Mouse (Mus musculus) forebrain, embryonic 16.5 days (tissue): ENCODE data around the gene Usp48. TPM values are rescaled to one million over a fixed set of nuclear protein-coding genes. Genes with fewer than 3 reads are reported as not detected.

Experiments
- ATAC-seq: fragments of 200-750 bp; cut with Nextera tagmentation; 2 replicates; pipeline ENCODE4 v1.8.0; 2017; ENCODE audit warnings: mild to moderate bottlenecking, moderate library complexity
- H3K27ac ChIP-seq: fragments of 300-500 bp; sonication (generic); 2 replicates; pipeline ENCODE4 v1.5.1; 2014; ENCODE audit warnings: low read length, control low read depth
- H3K27me3 ChIP-seq: fragments of 300-500 bp; sonication (generic); replicated peaks from 2 replicates; pipeline ENCODE4 v1.6.1; 2014; ENCODE audit warnings: low read length; ENCODE audit not compliant: control insufficient read depth, insufficient read depth
- H3K36me3 ChIP-seq: fragments of 300-500 bp; sonication (generic); 2 replicates; pipeline ENCODE4 v1.6.1; 2014; ENCODE audit not compliant: control insufficient read depth, insufficient read depth
- H3K4me1 ChIP-seq: fragments of 300-500 bp; sonication (generic); replicated peaks from 2 replicates; pipeline ENCODE4 v1.6.1; 2014; ENCODE audit warnings: low read length; ENCODE audit not compliant: control insufficient read depth, insufficient read depth
- H3K4me2 ChIP-seq: fragments of 300-500 bp; sonication (generic); 2 replicates; pipeline ENCODE4 v1.6.1; 2014; ENCODE audit warnings: mild to moderate bottlenecking, low read length, control low read depth
- H3K4me3 ChIP-seq: fragments of 300-500 bp; sonication (generic); replicated peaks from 2 replicates; pipeline ENCODE4 v1.5.1; 2014; ENCODE audit warnings: mild to moderate bottlenecking, low read length, control low read depth
- H3K9ac ChIP-seq: fragments of 300-500 bp; sonication (generic); replicated peaks from 2 replicates; pipeline ENCODE4 v1.6.1; 2014; ENCODE audit warnings: low read depth, low read length, control low read depth
- H3K9me3 ChIP-seq: fragments of 300-500 bp; sonication (generic); 2 replicates; pipeline ENCODE4 v1.6.1; 2016; ENCODE audit warnings: low read length; ENCODE audit not compliant: control insufficient read depth
- WGBS: fragments of 180-500 bp; shearing (Covaris S2); extraction: QIAGEN DNeasy Blood & Tissue Kit; methylation state at CpG from one replicate; pipeline ENCODE4 v1.1.7; 2014; 5-methylcytosine and 5-hydroxymethylcytosine counted together
- polyA plus RNA-seq: library from polyadenylated mRNA; unstranded; fragments of >200 nt; fragmentation: Nextera tagmentation; extraction: Ambion mirVana; gene quantifications from 2 replicates; pipeline ENCODE4 v1.2.1, GENCODE M21; 2015

Usp48 gene
- polyA plus RNA-seq: 80.1 and 82.6 TPM in 2 replicates

DNA sequence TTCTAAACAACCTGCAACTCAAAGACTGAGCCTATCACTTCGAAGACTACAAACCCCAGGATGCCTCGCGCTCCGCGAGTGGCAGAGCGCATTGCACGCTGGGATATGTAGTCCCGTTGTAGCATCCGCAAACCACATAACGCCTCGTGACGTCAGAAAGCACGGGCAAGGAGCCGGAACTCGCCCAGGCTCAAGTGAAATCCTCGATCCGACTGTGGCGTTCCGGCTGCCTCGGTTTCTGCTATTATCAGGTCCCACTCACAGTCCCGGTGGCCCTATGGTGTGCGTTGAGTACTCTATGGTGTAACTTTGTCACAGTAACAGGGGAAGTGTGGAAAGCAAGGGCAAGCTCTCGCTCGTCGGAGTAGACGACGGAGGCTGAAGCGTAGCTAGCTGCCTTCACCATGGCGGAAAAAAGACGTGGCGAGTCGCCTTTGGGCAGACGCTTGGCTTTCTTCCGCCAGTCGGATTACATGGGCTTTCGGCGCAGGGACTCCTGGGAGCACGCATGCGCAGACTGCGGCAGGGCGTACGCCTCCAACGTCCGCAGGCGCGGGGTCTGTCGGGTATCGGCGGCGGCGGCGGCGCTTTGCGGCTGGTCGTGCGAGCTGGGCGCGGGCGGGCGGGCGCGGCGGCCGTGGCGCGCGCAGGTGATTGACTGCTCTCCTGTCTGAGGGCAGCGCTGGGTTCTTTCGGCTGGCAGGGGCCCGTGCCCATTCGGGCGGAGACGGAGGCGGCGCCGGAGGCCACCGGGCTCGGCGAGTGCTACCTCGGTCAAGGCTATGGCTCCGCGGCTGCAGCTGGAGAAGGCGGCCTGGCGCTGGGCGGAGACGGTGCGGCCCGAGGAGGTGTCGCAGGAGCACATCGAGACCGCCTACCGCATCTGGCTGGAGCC is at the start of gene Usp48:
Usp48 (plus strand) TSS at position 155 of the 895 bp plus-strand sequence.
- peaks cover 17% of the 10 kb centered on the region for H3K4me1 ChIP-seq
- peak; percentile 95 for ATAC-seq
- H3K9me3 ChIP-seq: no peaks in the 10 kb centered on the region
- WGBS: under 1% methylated on average over 92 of the region's 92 CpGs
- peak within 1 kb of the TSS; percentile 97 for H3K4me3 ChIP-seq
- peak within 1 kb of the TSS; percentile 96 for H3K4me2 ChIP-seq
- no peaks in the 10 kb centered on the region for H3K27me3 ChIP-seq
- H3K9ac ChIP-seq: peak within 1 kb of the TSS; percentile 88
- H3K27ac ChIP-seq: peak within 1 kb of the TSS; percentile 100
- H3K36me3 ChIP-seq: no peaks in the 10 kb centered on the region

DNA sequence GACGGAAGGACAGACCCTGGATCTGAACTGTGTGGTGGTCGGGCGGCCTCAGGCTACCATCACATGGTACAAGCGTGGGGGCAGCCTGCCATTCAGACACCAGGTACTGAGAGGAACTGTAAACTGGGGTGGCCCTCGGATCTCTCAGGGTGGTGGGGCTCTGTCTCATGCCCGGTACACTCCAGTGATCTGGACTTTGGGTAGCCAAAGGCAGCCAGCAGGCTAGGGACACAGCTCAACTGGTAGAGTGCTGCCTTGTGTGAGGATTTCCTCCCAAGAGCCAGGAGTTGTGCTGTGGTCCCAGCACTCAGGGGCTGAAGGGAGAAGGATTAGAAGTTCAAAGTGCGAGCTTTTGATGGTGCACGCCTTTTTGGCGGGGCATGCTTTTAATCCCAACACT is 48.0 kb upstream of the Usp48 start:
- no peak for ATAC-seq
- H3K36me3 ChIP-seq: no peaks in the 10 kb centered on the region
- no peak overlapping the region for H3K4me2 ChIP-seq
- H3K9me3 ChIP-seq: no peaks in the 10 kb centered on the region
- no peak overlapping the region for H3K4me3 ChIP-seq
- H3K4me1 ChIP-seq: no peaks in the 10 kb centered on the region
- WGBS: 96% methylated on average over 9 of the region's 9 CpGs
- H3K27me3 ChIP-seq: no peaks in the 10 kb centered on the region
- H3K27ac ChIP-seq: no peak overlapping the region
- no peak overlapping the region for H3K9ac ChIP-seq

DNA sequence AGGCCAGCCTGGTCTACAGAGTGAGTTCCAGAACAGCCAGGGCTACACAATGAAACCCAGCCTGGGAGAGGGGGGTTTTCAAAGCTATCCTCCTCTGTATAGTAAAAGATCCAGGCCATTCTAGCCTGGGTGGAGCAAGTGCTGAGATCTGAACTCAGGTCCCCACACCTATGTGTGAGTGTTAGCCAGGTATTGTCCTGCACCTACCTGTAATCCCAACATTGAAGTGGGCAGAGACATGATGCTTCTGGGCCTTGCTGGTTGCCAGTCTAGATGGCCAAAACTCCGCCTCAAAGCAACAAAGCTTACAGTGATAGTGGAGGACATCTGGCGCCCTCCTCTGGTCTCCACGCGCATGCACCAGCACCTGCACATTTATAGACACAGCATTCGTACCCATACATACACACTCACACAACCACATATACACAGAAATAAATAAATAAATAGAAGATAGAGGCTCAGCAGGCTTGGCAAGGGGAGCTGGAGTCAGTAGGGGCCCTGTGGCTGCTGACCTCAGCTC is 47.5 kb upstream of the Usp48 start:
- no peak overlapping the region for H3K9ac ChIP-seq
- H3K27ac ChIP-seq: no peak overlapping the region
- no peak overlapping the region for H3K4me3 ChIP-seq
- ATAC-seq: 0 out of 2 replicates have a peak, but pooled peaks have one; percentile 12
- no peaks in the 10 kb centered on the region for H3K36me3 ChIP-seq
- H3K27me3 ChIP-seq: no peaks in the 10 kb centered on the region
- no peaks in the 10 kb centered on the region for H3K4me1 ChIP-seq
- H3K9me3 ChIP-seq: no peaks in the 10 kb centered on the region
- 64% methylated on average over 5 of the region's 5 CpGs for WGBS
- no peak overlapping the region for H3K4me2 ChIP-seq

DNA sequence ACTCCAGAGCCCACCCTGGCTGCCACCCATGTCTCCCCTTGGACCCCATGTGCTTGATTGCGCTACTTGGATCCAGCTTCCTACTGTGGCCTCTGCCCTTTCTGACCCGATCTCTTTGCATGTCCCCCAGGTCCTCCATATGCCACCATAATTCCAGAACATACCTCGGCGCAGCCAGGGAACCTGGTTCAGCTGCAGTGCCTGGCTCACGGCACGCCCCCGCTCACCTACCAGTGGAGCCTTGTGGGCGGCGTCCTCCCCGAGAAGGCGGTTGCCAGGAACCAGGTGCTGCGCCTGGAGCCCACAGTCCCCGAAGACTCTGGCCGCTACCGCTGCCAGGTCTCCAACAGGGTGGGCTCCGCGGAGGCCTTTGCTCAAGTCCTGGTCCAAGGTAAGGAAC is 40.1 kb upstream of the Usp48 start:
- 92% methylated on average over 17 of the region's 17 CpGs for WGBS
- no peaks in the 10 kb centered on the region for H3K4me1 ChIP-seq
- no peak overlapping the region for H3K9ac ChIP-seq
- H3K4me2 ChIP-seq: no peak overlapping the region
- no peak overlapping the region for H3K27ac ChIP-seq
- H3K9me3 ChIP-seq: no peaks in the 10 kb centered on the region
- H3K36me3 ChIP-seq: no peaks in the 10 kb centered on the region
- H3K4me3 ChIP-seq: no peak overlapping the region
- ATAC-seq: no peak
- H3K27me3 ChIP-seq: no peaks in the 10 kb centered on the region

DNA sequence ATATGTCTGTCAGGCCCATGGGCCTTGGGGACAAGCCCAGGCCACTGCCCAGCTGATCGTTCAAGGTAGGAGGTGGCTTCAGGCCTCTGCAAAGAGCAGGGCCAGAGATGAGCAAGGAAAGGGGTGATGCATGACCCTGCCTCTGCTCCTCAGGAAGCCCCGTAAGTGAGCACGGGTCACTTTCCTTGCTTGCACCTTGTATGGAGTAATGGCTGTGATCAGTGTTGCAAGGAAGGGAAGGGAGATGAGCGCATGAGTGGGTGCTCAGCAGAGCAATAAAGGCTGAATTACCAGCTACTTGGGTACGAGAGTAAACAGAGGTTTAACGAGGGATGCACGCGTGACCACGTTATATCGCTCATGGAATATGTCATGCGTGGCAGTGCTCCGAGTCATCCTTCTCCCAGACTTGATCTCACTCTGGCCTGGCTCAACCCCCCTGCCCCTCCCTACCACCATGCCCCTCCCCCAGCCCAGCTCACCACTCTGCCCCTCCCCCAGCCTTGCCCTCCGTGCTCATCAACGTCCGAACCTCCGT is 36.8 kb upstream of the Usp48 start:
- H3K9ac ChIP-seq: no peak overlapping the region
- no peak for ATAC-seq
- 82% methylated on average over 16 of the region's 16 CpGs for WGBS

DNA sequence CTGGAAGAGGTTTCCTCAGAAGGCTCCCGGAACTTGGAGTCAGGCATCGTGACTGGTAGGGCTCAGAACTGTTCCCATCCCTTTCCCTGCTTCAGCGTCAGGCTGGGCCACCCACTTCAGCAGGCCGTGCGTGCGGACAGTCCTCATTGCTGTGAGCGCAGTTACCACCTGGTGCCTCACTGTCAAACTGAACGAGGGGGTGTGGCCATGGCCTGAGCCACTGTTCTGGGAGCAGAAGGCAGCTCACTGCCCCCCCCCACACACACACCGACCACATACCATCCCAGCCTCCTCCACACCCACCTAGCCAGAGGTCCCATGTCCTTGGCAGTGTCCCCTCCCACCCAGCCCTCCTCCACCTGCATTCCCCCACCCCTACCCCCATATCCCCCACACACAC is 23.7 kb upstream of the Usp48 start:
- Histone ChIP-seq H3K9me3 (no peaks in the 10 kb centered on the region), H3K4me1 (no peaks in the 10 kb centered on the region), H3K27ac (no peak overlapping the region), H3K27me3 (no peaks in the 10 kb centered on the region), H3K4me3 (no peak overlapping the region), H3K4me2 (no peak overlapping the region), H3K9ac (no peak overlapping the region), H3K36me3 (no peaks in the 10 kb centered on the region)
- WGBS: 78% methylated on average over 9 of the region's 9 CpGs
- no peak for ATAC-seq

More for the DNA sequence above, 36.8 kb upstream of the Usp48 start:
- Histone ChIP-seq H3K4me1 (no peaks in the 10 kb centered on the region), H3K4me3 (no peak overlapping the region), H3K36me3 (no peaks in the 10 kb centered on the region), H3K27me3 (no peaks in the 10 kb centered on the region), H3K9me3 (no peaks in the 10 kb centered on the region), H3K4me2 (no peak overlapping the region), H3K27ac (no peak overlapping the region)

DNA sequence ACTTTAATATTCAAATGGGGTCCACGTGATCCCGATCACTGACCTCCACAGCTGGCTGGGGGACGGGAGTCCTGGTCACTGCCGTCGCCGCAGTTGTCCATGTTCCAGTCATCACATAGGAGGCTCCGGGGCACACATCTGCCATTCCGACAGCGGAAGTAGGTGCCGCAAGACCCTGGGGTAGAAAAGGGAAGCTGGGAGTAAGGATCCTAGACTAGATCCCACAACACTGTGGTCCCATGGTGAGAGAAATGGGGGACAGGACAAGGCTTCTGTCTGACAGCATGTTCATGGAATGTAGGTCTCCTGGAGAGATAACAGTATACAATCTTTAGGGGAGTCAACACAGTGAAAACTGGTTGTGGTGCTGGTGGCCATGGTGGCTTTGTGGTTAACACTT is 19.1 kb upstream of the Usp48 start, which contains the start of gene Ldlrad2:
Ldlrad2 (minus strand) TSS at position 101 of the 400 bp plus-strand sequence.
- Histone ChIP-seq H3K4me2 (no peak within 1 kb of the TSS), H3K9me3 (no peaks in the 10 kb centered on the region), H3K9ac (no peak within 1 kb of the TSS), H3K4me1 (0 out of 2 replicates have a peak, but pooled peaks cover 4% of the 10 kb centered on the region), H3K27ac (no peak within 1 kb of the TSS), H3K36me3 (no peaks in the 10 kb centered on the region), H3K4me3 (no peak within 1 kb of the TSS), H3K27me3 (no peaks in the 10 kb centered on the region; the same call in 1 of the 2 replicates)
- 82% methylated on average over 10 of the region's 10 CpGs for WGBS
- ATAC-seq: no peak

DNA sequence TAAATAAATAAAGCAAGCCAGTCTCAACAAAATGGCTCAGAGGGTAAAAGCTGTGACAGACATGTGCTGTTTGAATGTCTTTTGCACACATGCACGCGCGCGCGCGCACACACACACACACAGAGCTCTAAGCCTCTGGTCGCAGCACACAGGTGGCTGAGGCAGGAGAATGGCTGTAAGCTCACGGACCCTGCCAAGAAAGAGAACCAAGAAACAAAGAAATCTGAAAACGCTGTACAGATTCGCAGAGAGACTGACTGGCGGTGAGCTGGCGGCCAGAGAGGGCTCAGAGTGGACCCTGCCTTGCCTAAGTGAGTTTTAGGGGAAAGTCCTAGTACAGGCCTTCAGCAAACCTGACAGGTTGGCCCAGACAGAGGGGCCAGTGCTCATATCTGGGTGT is 16.1 kb upstream of the Usp48 start:
- Histone ChIP-seq H3K27me3 (no peaks in the 10 kb centered on the region; the same call in 1 of the 2 replicates), H3K27ac (no peak overlapping the region), H3K4me2 (no peak overlapping the region), H3K9me3 (no peaks in the 10 kb centered on the region), H3K9ac (no peak overlapping the region), H3K36me3 (no peaks in the 10 kb centered on the region), H3K4me1 (0 out of 2 replicates have a peak, but pooled peaks cover 4% of the 10 kb centered on the region), H3K4me3 (no peak overlapping the region)
- no peak for ATAC-seq
- 93% methylated on average over 12 of the region's 12 CpGs for WGBS

DNA sequence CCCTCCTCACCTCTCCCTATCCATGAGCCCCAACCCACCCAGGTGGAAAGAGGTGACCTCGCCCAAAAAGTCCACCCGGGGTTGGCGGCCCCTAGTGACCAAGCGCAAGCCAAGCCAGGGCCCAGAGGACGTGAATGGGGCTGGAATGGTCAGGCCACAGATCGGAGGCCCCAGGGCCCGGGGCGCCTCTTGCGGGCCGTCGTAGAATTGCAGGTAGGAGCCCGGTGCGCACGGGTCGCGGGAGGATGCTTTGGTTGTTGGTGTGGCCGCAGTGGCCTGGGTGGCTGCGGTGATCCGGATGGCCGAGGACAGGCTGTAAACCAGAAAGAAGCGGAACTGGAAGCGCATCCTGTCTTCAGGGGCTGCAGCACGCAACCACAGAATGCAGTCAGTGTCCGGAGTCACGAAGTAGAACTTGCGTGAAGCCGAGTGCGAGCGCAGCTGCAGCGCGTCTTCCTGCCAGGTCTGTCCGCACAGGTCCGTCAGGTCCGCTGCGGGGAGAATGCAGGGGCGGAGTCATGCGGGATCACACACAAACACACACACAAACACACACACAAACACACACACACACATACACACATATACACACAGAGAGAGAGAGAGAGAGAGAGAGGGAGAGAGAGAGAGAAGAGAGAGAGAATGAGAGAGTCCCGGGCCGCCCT is 15.2 kb upstream of the Usp48 start:
- Histone ChIP-seq H3K27me3 (no peaks in the 10 kb centered on the region; the same call in 1 of the 2 replicates), H3K27ac (no peak overlapping the region), H3K9ac (0 out of 2 replicates have a peak overlapping the region, but pooled peaks have one; percentile 40), H3K4me1 (0 out of 2 replicates have a peak, but pooled peaks cover 4% of the 10 kb centered on the region), H3K4me3 (peak overlapping the region; percentile 28), H3K4me2 (peak overlapping the region; percentile 49), H3K36me3 (no peaks in the 10 kb centered on the region), H3K9me3 (no peaks in the 10 kb centered on the region)
- no peak for ATAC-seq
- 3% methylated on average over 39 of the region's 39 CpGs for WGBS
